Mouse (Mus musculus) midbrain, embryonic 13.5 days (tissue): ENCODE measurements around the gene Metap1. TPM values are rescaled to one million over a fixed set of nuclear protein-coding genes. Genes with fewer than 3 reads are reported as not detected.

ENCODE experiments used
- ATAC-seq: fragments of 200-750 bp; cut with Nextera tagmentation; 2 replicates; pipeline ENCODE4 v1.8.0; 2017; ENCODE audit warnings: mild to moderate bottlenecking, moderate TSS enrichment, moderate library complexity
- H3K27ac ChIP-seq: fragments of 300-500 bp; sonication (generic); 2 replicates; pipeline ENCODE4 v1.5.1; 2015; ENCODE audit warnings: inconsistent platforms, mild to moderate bottlenecking, moderate library complexity
- H3K27me3 ChIP-seq: fragments of 300-500 bp; sonication (generic); 2 replicates; pipeline ENCODE4 v1.6.1; 2015; ENCODE audit warnings: mild to moderate bottlenecking, inconsistent platforms
- H3K36me3 ChIP-seq: fragments of 300-500 bp; sonication (generic); 2 replicates; pipeline ENCODE4 v1.6.1; 2015; ENCODE audit warnings: mild to moderate bottlenecking, inconsistent platforms
- H3K4me1 ChIP-seq: fragments of 300-500 bp; sonication (generic); replicated peaks from 2 replicates; pipeline ENCODE4 v1.6.1; 2015; ENCODE audit warnings: inconsistent platforms
- H3K4me2 ChIP-seq: fragments of 300-500 bp; sonication (generic); replicated peaks from 2 replicates; pipeline ENCODE4 v1.6.1; 2015; ENCODE audit warnings: moderate library complexity, mild to moderate bottlenecking, inconsistent platforms
- H3K4me3 ChIP-seq: fragments of 300-500 bp; sonication (generic); replicated peaks from 2 replicates; pipeline ENCODE4 v1.5.1; 2015; ENCODE audit warnings: mild to moderate bottlenecking, inconsistent platforms
- H3K9ac ChIP-seq: fragments of 300-500 bp; sonication (generic); replicated peaks from 2 replicates; pipeline ENCODE4 v1.6.1; 2015; ENCODE audit warnings: mild to moderate bottlenecking, inconsistent platforms
- H3K9me3 ChIP-seq: fragments of 300-500 bp; sonication (generic); 2 replicates; pipeline ENCODE4 v1.6.1; 2016; ENCODE audit warnings: mild to moderate bottlenecking, inconsistent platforms
- WGBS: fragments of 180-500 bp; shearing (Covaris S2); methylation state at CpG from one replicate; pipeline ENCODE4 v1.1.7; 2015; 5-methylcytosine and 5-hydroxymethylcytosine counted together
- polyA plus RNA-seq: library from polyadenylated mRNA; unstranded; fragments of >200 nt; fragmentation: Nextera tagmentation; extraction: Ambion mirVana; gene quantifications from 2 replicates; pipeline ENCODE4 v1.2.1, GENCODE M21; 2015

Gene Metap1
- polyA plus RNA-seq, 1 experiment from 2014 or later = 43.4 TPM

DNA sequence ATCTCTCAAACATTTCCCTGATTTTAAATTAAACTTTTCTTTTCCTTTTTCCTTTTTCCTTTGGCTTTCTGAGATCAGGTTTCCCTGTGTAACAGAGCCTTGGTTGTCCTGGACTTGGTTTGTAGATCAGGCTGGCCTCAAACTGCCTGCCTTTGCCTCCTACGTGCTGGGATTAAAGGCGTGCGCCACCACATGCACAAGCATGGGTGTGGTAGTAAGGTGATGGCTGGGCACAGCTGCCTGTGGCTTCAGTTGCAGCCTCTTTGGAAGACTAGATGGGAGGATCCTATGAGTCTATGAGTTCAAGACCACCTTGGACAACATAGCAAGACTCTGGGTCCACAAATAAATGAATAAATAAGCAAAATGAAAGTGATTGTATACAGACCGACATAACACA is 34.6 kb upstream of the Metap1 start:
- Histone ChIP-seq H3K4me3 (no peak overlapping the region), H3K9ac (no peak overlapping the region), H3K27me3 (peaks cover 12% of the 10 kb centered on the region), H3K4me1 (peaks cover 15% of the 10 kb centered on the region), H3K27ac (no peak overlapping the region), H3K4me2 (no peak overlapping the region), H3K9me3 (no peaks in the 10 kb centered on the region), H3K36me3 (no peaks in the 10 kb centered on the region)
- 93% methylated on average over 4 of the region's 4 CpGs for WGBS
- ATAC-seq = no peak

DNA sequence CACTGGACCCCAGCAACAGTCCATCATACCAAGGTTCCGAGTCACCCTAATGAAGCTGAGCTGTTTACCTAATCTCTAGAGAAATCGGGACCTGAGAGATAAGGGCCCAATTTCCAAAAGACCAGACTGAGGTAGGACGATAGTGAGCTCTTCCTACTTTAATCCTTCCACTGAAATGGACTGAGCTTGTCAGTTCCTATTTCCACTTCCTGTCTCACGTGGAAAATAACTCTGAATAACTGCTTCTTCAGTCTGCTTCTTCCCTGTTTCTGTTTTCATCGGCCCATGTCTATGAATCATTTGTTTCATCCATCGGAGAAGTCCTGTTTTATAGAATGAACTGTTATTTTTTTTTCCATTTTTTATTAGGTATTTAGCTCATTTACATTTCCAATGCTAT is 29.9 kb upstream of the Metap1 start:
- Histone ChIP-seq H3K4me1 (peaks cover 16% of the 10 kb centered on the region), H3K9ac (no peak overlapping the region), H3K9me3 (no peaks in the 10 kb centered on the region), H3K27ac (no peak overlapping the region), H3K36me3 (no peaks in the 10 kb centered on the region), H3K4me3 (no peak overlapping the region), H3K4me2 (no peak overlapping the region), H3K27me3 (no peaks in the 10 kb centered on the region; the same call in 1 of the 2 replicates)
- WGBS = 85% methylated on average over 6 of the region's 6 CpGs
- no peak for ATAC-seq

DNA sequence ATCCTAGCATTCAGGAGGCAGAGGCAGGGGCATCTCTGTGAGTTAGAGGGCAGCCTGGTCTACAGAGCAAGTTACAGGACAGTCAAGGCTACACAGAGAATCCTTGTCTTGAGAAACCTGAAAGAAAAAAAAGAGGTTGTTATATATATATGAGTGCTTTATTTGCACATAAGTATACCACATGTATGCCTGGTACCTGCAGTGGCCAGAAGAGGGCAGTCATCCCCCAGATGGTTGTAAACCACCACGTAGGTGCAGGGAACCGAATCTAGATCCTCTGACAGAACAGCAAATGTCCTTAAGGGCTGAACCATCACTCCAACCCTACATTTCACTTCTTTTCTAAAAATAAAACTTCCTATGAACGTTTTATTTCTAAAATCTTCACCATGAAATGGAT is 28.6 kb upstream of the Metap1 start:
- WGBS = 73% methylated on average over 3 of the region's 3 CpGs
- H3K27me3 ChIP-seq = no peaks in the 10 kb centered on the region
- H3K9me3 ChIP-seq = no peaks in the 10 kb centered on the region
- H3K36me3 ChIP-seq = no peaks in the 10 kb centered on the region
- no peak overlapping the region for H3K27ac ChIP-seq
- peaks cover 21% of the 10 kb centered on the region for H3K4me1 ChIP-seq
- ATAC-seq = no peak
- H3K4me2 ChIP-seq = no peak overlapping the region
- H3K9ac ChIP-seq = no peak overlapping the region
- H3K4me3 ChIP-seq = no peak overlapping the region

DNA sequence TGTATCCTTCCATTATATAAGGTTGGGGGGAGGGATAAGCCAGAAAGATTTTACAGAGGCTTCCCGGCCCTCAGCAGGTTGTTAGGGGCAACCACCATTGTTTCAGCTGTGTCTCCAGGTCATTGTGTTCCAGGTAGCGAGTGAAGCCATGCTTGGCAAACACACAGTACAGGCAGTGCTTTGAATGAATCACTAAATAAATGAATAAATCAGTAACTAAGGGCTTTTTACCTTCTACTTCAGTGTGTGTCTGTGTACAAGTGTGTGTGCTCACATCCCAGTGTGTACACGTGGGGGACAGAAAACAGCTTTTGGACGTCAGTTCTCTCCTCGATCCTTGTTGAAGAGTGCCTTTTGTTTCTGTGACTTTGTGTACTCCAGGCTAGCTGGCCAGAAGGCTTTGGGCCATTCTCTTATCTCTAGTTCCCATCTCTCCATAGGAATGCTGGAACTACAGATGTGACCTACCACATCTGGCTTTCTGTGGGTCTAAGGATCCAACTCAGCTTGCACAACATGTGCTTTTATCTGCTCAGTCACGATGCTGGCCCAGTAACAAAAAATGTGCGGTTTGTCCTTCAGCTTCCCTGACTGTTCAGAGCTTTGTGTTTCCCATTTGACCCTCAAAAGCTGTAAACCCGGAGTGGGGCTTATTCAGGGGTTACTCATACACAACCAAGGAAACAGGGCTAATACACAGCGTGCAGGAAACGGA is 26.5 kb upstream of the Metap1 start:
- no peaks in the 10 kb centered on the region for H3K27me3 ChIP-seq
- H3K9me3 ChIP-seq = no peaks in the 10 kb centered on the region
- H3K4me2 ChIP-seq = no peak overlapping the region
- no peaks in the 10 kb centered on the region for H3K36me3 ChIP-seq
- no peak overlapping the region for H3K4me3 ChIP-seq
- no peak overlapping the region for H3K27ac ChIP-seq
- H3K4me1 ChIP-seq = peaks cover 21% of the 10 kb centered on the region
- 17% methylated on average over 10 of the region's 10 CpGs for WGBS
- ATAC-seq = peak; percentile 71
- no peak overlapping the region for H3K9ac ChIP-seq

DNA sequence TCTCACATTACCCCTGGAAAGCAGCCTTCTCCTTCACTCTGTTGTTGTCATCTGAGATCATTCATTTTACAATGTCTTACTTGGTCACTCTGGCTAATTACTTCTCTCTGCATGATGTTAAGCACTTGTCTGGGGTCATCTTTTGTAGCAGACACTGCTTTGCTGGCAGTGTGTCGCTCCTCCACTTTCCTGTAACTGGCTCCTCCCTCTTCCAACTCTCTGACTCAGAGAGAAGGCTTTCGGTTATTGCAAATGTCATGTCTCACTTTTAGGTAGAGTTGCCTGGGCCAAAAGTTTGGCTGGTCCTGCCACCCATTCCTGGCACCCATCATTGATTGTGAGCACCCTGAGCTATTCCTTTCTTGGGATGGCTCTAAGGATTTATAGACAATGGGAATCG is 25.4 kb upstream of the Metap1 start:
- Histone ChIP-seq H3K36me3 (no peaks in the 10 kb centered on the region), H3K27me3 (no peaks in the 10 kb centered on the region), H3K9me3 (no peaks in the 10 kb centered on the region), H3K27ac (no peak overlapping the region), H3K9ac (no peak overlapping the region), H3K4me1 (peaks cover 21% of the 10 kb centered on the region), H3K4me2 (no peak overlapping the region), H3K4me3 (no peak overlapping the region)
- ATAC-seq = no peak
- WGBS = 46% methylated on average over 3 of the region's 3 CpGs

DNA sequence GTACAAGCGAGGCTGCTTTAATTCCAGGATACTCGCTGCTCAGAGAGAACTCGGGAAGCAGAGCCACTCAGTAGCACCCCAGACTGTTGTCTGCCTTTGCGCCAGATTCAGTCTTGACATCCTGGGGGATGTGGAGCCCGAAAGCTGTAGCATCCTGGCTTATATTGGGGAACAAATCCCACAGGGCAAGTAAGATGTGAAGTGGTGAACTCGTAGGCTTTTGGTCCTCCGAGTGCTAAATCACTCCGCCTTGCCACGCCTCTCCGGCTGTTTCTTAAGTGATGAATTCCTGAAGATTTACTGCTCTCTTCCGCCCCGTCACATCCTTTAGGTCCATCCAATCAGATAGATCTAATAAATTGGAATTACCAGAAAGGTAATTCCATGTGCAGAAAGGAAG is 23.9 kb upstream of the Metap1 start:
- H3K9me3 ChIP-seq = no peaks in the 10 kb centered on the region
- H3K27me3 ChIP-seq = no peaks in the 10 kb centered on the region
- peak overlapping the region; percentile 25 for H3K4me3 ChIP-seq
- H3K9ac ChIP-seq = no peak overlapping the region
- H3K4me1 ChIP-seq = peaks cover 21% of the 10 kb centered on the region
- no peak overlapping the region for H3K27ac ChIP-seq
- H3K36me3 ChIP-seq = no peaks in the 10 kb centered on the region
- ATAC-seq = no peak
- WGBS = 36% methylated on average over 12 of the region's 12 CpGs
- H3K4me2 ChIP-seq = peak overlapping the region; percentile 42

DNA sequence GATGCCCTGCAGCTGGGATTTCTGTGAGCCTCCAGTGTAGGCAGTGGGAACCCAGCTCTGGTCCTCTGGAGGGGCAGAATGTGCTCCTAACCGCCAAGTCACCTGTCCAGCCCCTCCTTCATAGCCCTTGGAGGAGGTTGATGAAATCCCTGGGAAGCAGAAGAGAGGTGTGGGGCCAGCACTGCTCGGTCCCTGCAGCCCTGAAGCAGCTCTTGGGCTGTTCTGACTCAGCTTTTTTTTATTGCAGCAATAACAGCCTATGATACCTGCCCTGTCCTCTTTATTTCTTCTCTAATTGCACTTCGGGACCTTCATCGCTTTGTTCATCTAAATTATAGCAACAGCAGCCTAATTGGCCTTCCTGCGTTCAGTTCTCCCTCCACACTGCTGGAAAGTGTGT is 21.2 kb upstream of the Metap1 start:
- Histone ChIP-seq H3K4me3 (no peak overlapping the region), H3K27ac (no peak overlapping the region), H3K9ac (no peak overlapping the region), H3K36me3 (no peaks in the 10 kb centered on the region), H3K4me2 (no peak overlapping the region), H3K9me3 (no peaks in the 10 kb centered on the region), H3K27me3 (no peaks in the 10 kb centered on the region), H3K4me1 (peaks cover 14% of the 10 kb centered on the region)
- WGBS = 79% methylated on average over 5 of the region's 5 CpGs
- no peak for ATAC-seq

DNA sequence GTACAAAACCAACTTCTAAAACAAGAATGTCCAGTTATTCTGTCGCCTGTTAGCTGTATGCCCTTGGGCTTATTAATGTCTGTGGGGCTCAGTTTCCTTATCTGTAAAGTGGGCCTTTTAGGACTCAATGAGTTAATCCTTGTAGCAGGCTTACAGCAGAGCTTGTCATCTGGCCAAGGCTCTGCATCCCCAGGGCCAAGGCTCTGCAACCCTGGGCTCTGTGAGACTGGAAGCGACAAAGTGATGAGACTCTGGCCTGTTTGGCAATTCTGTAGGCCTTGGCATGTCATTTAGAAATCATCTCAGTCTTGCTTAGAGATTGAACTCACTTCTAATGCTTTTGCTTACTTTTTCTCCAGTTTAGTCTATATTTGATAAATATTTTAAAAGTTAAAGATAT is 20.3 kb upstream of the Metap1 start:
- 0 out of 2 replicates have a peak, but pooled peaks cover 7% of the 10 kb centered on the region for H3K4me1 ChIP-seq
- no peak for ATAC-seq
- no peaks in the 10 kb centered on the region for H3K36me3 ChIP-seq
- no peaks in the 10 kb centered on the region for H3K9me3 ChIP-seq
- 90% methylated on average over 2 of the region's 2 CpGs for WGBS
- no peak overlapping the region for H3K27ac ChIP-seq
- H3K4me2 ChIP-seq = no peak overlapping the region
- H3K27me3 ChIP-seq = no peaks in the 10 kb centered on the region
- no peak overlapping the region for H3K4me3 ChIP-seq
- no peak overlapping the region for H3K9ac ChIP-seq

DNA sequence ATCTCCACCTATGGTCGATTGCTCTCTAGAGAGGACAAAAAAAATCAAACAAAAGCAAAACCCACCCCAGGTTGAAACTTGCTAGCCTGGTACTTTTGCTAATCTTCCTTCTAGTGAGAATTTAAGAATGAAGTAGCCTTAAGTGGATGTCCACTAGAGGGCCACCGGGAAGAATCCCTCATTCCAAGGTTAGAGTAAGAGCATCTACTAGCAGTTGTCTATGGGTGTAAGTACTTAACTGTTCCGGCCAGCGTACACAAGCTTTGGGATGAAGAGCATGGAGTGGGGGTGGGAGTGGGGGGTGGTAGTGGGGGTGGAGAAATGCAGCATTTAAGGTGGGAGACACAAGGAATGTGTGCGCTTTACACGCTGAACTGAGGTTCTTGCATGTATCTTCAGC is 17.4 kb upstream of the Metap1 start:
- WGBS = 55% methylated on average over 6 of the region's 6 CpGs

DNA sequence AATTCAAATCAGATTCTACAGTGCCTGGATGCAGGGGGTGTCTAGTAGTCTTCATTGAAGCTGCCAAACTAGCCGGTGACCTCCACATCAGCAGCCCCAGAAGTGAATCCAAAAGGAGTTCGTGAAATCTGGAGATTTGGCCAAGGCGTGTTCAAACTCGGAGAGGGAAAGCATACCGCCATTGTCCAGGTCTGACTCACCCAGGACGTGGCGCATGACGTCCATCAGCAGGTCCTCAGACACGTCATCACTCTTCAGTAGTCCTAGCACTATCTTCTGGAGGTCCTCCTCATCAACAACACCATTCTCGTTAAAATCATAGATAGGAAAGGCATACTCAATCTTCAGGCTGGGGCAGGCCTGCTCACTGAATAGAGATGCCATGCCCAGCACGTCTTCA is 14.4 kb upstream of the Metap1 start:
- no peak for ATAC-seq
- Histone ChIP-seq H3K27me3 (no peaks in the 10 kb centered on the region), H3K9ac (no peak overlapping the region), H3K27ac (no peak overlapping the region), H3K4me3 (no peak overlapping the region), H3K9me3 (no peaks in the 10 kb centered on the region), H3K36me3 (no peaks in the 10 kb centered on the region), H3K4me2 (no peak overlapping the region), H3K4me1 (peaks cover 17% of the 10 kb centered on the region)
- WGBS = 89% methylated on average over 11 of the region's 11 CpGs

More for the DNA sequence above, 17.4 kb upstream of the Metap1 start:
- no peak overlapping the region for H3K4me2 ChIP-seq
- no peak overlapping the region for H3K27ac ChIP-seq
- H3K9me3 ChIP-seq = no peaks in the 10 kb centered on the region
- no peaks in the 10 kb centered on the region for H3K4me1 ChIP-seq
- peak; percentile 53 for ATAC-seq
- H3K9ac ChIP-seq = no peak overlapping the region
- H3K27me3 ChIP-seq = no peaks in the 10 kb centered on the region
- H3K4me3 ChIP-seq = no peak overlapping the region
- H3K36me3 ChIP-seq = no peaks in the 10 kb centered on the region

DNA sequence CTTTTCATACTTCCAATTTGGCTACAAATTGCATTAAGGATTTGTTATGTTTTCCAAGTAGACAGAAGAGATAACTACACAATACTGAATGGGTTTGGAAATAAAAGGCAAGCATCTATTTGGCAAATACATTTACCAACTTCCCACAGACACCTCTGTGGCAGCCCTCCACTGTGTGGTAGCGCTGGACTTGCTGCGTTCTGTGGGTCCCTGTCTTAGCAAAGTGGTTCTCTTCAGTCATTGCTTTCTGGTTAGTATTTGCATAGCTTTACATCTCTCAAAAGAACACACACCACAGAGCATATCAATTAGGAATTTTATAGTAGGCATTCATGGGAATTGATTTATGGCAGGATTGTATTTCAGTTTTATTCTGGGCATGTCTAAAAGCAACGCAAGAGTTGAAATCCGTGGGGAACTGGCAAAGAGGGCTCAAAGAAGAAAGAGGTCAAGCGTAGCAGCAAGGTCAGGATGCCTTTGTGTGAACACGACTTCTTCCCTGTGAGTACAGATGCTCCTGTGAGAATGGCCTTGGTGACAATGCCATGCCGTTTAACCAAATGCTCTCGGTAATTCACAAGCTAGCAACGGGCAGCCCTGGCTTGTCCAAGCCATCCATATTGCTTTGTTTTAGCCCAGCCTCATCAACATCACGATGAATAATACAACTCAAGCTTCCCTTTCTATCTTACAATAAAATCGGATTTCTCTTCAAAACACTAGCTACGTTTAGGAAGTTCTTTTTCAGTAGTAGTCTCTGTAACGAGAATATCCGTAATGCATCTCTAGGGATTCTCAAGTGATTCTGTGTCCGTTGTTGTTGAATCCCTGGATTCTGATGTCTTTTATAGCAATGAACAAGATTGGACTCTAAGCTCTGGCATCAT is 10.8 kb upstream of the Metap1 start:
- no peak overlapping the region for H3K4me3 ChIP-seq
- H3K36me3 ChIP-seq = no peaks in the 10 kb centered on the region
- no peaks in the 10 kb centered on the region for H3K9me3 ChIP-seq
- H3K9ac ChIP-seq = no peak overlapping the region
- peak overlapping the region; percentile 36 for H3K4me2 ChIP-seq
- peak overlapping the region; percentile 54 for H3K27ac ChIP-seq
- H3K4me1 ChIP-seq = peaks cover 17% of the 10 kb centered on the region
- H3K27me3 ChIP-seq = no peaks in the 10 kb centered on the region
- 13% methylated on average over 15 of the region's 15 CpGs for WGBS
- ATAC-seq = 0 out of 2 replicates have a peak, but pooled peaks have one; percentile 53

DNA sequence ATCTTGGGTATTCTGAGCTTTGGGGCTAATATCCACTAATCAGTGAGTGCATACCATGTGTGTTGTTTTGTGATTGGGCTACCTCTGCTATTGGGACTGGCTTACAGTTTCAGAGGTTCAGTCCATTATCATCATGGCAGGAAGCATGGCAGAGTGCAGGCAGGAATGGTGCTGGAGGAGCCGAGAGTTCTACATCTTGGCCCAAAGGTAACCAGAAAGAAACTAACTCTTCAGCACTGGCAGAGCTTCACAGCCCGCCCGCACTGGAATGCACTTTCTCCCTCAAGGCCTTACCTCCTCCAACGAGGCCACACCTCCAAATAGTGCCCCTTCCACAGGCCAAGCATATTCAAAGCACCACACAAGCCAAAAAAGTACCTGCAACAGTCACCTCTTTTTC is 9.4 kb upstream of the Metap1 start:
- Histone ChIP-seq H3K4me1 (peaks cover 17% of the 10 kb centered on the region), H3K4me3 (no peak overlapping the region), H3K4me2 (no peak overlapping the region), H3K27me3 (no peaks in the 10 kb centered on the region), H3K9me3 (no peaks in the 10 kb centered on the region), H3K36me3 (no peaks in the 10 kb centered on the region), H3K27ac (no peak overlapping the region), H3K9ac (no peak overlapping the region)
- no peak for ATAC-seq
- 73% methylated on average over 4 of the region's 4 CpGs for WGBS
